Mouse (Mus musculus): ENCODE data around the gene Srsf2.

DNA sequence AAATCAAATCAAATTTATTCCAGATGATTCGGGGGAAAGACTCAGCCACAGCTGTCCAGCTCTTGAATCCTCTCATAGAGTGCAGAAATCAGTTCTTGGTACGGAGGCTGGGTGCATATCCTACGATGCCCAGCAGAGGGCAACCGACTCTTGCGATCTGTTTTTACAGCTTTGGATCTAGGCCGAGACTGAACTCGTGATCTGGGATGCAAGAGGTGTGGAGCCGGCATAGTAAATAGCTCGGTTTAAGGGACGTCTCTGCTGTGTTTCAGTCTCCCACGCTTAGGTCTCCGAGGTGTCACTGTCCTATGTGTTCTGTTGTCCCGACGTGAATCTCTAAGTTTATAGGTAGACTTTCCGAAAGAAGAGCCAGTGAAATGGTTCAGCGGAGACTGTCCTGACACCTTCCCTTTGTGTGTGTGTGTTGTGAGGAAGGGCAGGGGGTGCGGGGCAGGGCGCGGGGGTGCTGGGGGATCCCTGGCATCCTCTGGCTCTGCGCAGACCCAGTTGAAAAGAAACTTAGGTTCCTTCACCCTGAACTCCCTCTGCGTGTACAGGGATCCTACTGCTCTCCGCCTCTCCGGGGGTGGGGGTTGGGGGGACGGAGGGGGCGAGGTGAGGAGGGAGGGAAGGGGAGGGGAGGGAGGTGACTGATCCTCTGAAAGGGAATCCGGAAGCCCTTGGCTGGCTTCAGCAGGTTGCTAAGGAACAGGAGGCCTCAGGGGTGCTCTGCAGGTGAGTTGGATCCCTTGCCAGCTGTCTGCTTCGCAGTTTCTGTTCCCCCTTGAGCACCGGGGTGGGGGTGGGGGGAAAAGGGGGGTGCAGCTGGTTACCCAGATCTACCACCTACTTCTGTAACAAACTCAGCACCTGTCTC, 32.6 kb upstream of the Srsf2 start:
- peak; percentile 92 for TF ChIP-seq CTCF (IDR thresholded peaks at IDR 0.05; ENCODE audit: extremely low read depth, insufficient read depth, low read length)
- TF ChIP-seq POLR2A (IDR thresholded peaks at IDR 0.05; ENCODE audit: extremely low read depth, insufficient read depth, low read length) = no peak

All from cortical plate, adult 2 months (tissue).